ENCODE assay signal across 26 mouse cellular contexts in genomic region chr17:43261937-43262336, GRCm38 (mm10). TPM values are rescaled to one million over a fixed set of nuclear protein-coding genes. Genes with fewer than 3 reads are reported as not detected.
"Had no signal": no experiment of that assay in that cellular context is flagged by ENCODE, and none has a peak within 500 bp of the region (broad histone marks: within the 10 kb centered on the region; RNA-seq: fewer than 3 reads in every experiment).

No protein-coding gene starts in this region.

- H3K27ac ChIP-seq: kidney, embryonic 15.5 days; limb, embryonic 12.5 days; limb, embryonic 15.5 days; liver, embryonic 14.5 days; macrophage; midbrain, embryonic 12.5 days; midbrain, embryonic 15.5 days; neural tube, embryonic 12.5 days; neural tube, embryonic 15.5 days; stomach, postnatal 0 days had no signal

- DNase-seq: kidney, adult 11 months; kidney, adult 8-10 months; kidney, postnatal 10 days; kidney, postnatal 4 days; left cerebral cortex, postnatal 4 days; liver, postnatal 0 days; lung, embryonic 14.5 days; right cerebral cortex, adult 18-20 months; right cerebral cortex, postnatal 14 days; right cerebral cortex, postnatal 4 days; thymus, postnatal 25 days had no signal

- ATAC-seq: liver, postnatal 0 days; lung, postnatal 0 days; midbrain, embryonic 15.5 days had no signal

- H3K27me3 ChIP-seq: kidney, embryonic 15.5 days; limb, embryonic 12.5 days; limb, embryonic 15.5 days; midbrain, embryonic 15.5 days; neural tube, embryonic 12.5 days; neural tube, embryonic 15.5 days had no signal

- H3K36me3 ChIP-seq: kidney, embryonic 15.5 days; limb, embryonic 12.5 days; limb, embryonic 15.5 days; midbrain, embryonic 12.5 days; midbrain, embryonic 15.5 days; neural tube, embryonic 12.5 days; neural tube, embryonic 15.5 days had no signal

- H3K4me1 ChIP-seq: midbrain, embryonic 12.5 days; neural tube, embryonic 12.5 days had no signal

- H3K4me3 ChIP-seq: kidney, embryonic 15.5 days; limb, embryonic 12.5 days; limb, embryonic 15.5 days; midbrain, embryonic 12.5 days; midbrain, embryonic 15.5 days; neural tube, embryonic 12.5 days; neural tube, embryonic 15.5 days had no signal

RNA-seq across cellular contexts. Expression of gene Adgrf1, which starts 8.2 kb away (rescaled TPM):
- total RNA-seq: layer of hippocampus, adult 18-20 months; left cerebral cortex, adult 8-10 months; left cerebral cortex, postnatal 14 days; left cerebral cortex, postnatal 4 days had no signal
- polyA plus RNA-seq: limb, embryonic 12.5 days; limb, embryonic 15.5 days; lung, embryonic 14.5 days; lung, postnatal 0 days; midbrain, embryonic 12.5 days; midbrain, embryonic 15.5 days; neural tube, embryonic 12.5 days; neural tube, embryonic 15.5 days; stomach, embryonic 14.5 days had no signal
